Mouse (Mus musculus) kidney, adult 11 months (tissue): ENCODE results near the gene Gltpd2.
A peak's percentile ranks its signal among the peaks of the same experiment; 100 is the strongest.
"Not testable (repeated sequence)": the region's sequence is repeated elsewhere in the genome, so short reads cannot be mapped to it uniquely, and the experiment has no call there.

ENCODE experiments used
- DNase-seq: peaks from one replicate; pipeline ENCODE4 v3.0.0; 2022

Gltpd2 gene

DNA sequence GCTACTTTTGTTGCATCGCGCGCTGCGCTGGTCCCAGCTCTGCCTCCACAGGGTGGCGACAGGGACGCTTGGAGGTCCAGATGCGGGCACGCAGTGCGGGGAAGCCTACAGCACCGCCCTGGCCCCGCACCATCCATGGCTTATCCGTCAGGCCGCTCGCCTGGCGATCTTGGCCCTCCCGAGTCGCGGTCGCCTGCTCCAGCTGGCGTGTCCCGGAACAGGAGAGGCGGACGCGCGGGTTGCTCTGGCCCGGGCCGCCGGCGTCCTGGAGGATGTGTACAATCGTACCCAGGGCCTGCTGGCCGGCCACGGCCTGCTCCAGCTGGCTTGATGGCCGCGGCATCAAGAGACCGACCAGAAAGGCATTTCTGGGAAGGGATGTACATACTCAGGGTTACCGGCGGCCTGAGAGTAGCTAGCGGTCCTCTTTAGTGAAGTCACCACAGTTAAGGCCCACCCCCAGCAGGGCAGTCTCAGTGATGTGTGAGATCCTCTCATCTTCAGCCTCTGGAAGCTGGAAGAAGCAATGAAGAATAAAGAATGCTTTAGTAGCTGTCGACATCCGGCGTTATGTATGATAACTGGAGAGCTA, 1.3 kb downstream of the Gltpd2 start:
- no peak for DNase-seq

GRCm38 (mm10) chr11:70523306-70523989, 4.5 kb downstream of the Gltpd2 start:
- DNase-seq, result not testable (repeated sequence)

- DNase-seq, result no peak
Observed at GRCm38 (mm10) chr11:70524782-70525181, 5.8 kb downstream of the Gltpd2 start.

DNA sequence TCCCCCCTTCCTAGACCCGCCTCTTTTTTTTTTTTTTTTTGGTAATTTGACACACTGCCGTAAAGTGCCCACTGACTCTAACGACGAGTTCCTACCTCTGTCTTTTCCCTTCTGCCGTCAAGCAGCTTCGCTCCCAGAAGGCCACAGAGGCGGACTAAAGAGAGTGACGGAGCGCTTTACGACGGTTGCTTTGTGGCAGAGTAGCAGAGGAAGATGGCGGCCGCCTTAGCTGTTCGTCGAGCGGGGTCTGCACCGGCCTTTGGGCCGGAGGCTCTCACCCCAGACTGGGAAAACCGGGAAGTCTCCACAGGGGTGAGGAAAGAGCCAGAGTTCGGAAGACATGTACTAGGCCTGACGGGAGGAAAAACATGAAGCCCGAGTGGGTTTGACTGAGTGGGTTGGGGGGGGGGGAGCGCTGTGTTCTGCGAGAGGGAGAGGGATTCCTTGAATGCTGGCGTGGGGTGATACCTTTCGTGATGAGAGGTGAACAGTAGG, 6.2 kb downstream of the Gltpd2 start, which contains the start of gene Psmb6:
Psmb6 (plus strand) TSS at position 184 of the 495 bp plus-strand sequence.
- DNase-seq, result peak; percentile 95

- DNase-seq, result no peak
Observed at GRCm38 (mm10) chr11:70525726-70526125, 6.7 kb downstream of the Gltpd2 start.

- DNase-seq, result no peak
Observed at GRCm38 (mm10) chr11:70526211-70526610, 7.2 kb downstream of the Gltpd2 start.

DNA sequence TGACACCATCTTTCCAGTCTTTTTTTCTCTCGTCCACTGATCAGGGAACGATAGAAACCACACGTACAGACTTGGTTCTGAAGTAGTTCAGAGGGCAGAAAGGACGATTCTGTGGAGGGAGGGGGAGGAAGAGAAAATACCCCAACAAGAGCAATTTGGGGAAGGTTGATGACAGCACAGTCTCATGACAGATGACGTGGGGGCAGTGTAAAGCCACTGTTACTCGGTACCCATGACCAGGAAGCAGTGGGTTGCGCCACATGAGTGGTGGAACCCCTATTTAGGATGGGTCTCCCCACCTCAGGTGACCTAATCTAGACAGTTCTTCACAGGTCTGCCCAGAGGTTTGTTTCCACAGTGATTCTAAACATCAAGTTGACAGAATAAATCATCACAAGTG, 9.6 kb downstream of the Gltpd2 start:
- DNase-seq, result no peak

DNA sequence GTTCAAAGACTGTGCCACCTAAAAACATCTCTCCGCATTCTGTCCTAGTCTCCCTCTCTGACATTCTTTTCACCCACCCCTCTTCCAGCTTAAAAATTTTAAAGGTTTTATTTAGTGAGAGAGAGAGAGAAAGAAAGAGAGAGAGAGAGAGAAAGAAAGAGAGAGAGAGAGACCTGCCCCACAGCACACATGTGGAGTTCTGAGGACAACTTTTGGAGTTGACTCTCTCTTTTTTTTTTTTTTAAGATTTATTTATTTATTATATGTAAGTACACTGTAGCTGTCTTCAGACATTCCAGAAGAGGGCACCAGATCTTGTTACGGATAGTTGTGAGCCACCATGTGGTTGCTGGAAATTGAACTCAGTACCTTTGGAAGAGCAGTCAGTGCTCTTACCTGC, 12.1 kb downstream of the Gltpd2 start:
- DNase-seq, result not testable (repeated sequence)

DNA sequence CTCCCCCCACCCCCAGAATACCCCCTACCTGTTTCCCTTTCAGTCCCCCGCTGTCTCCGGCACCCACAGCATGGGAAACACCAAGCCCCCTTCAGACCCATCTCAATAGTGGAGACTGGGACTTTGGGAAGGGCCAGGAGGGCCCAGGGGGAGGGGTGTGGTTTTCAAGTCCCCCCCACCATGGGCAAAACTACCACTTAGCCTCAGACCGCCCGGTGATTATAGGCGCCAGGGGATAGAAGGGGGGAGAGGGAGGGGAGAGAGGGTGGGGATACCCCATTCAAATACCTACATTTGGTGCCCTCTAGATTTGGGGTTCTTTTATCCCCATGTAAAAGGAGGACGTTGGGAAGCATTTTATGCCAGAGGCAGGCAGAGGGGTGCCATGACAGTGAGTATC, 13.8 kb downstream of the Gltpd2 start, which contains the start of gene Gm40193:
Gm40193 (minus strand) TSS at position 101 of the 400 bp plus-strand sequence.
- no peak for DNase-seq

GRCm38 (mm10) chr11:70539423-70539822, 20.4 kb downstream of the Gltpd2 start:
- no peak for DNase-seq

GRCm38 (mm10) chr11:70539877-70540587, 21.0 kb downstream of the Gltpd2 start, which contains the start of gene Pld2:
Gene Pld2 (plus strand): TSS chr11:70540064.
- peak; percentile 88 for DNase-seq

- DNase-seq, result no peak
Observed at GRCm38 (mm10) chr11:70540928-70541327, 21.9 kb downstream of the Gltpd2 start.

- no peak for DNase-seq
Observed at GRCm38 (mm10) chr11:70541415-70541814, 22.4 kb downstream of the Gltpd2 start.

DNA sequence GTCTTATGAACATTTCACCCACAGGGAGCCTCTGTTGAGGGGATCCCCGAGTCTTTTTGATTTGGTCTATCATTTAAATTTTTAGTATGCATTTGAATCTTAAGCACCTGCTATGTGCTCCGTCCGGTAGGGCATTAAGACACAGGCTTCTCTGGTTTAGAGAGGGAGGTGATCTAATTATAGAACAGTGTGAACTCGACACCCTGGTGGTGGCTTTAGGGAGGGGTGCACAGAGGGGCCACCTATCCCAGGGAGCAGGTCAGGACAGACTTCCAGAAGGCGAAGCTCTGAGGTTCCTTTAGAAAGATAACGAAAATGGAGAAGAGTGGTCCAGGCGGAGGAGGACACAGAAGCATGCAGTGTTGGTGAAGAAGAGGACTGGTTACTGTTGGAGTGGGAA, 25.5 kb downstream of the Gltpd2 start:
- no peak for DNase-seq

DNA sequence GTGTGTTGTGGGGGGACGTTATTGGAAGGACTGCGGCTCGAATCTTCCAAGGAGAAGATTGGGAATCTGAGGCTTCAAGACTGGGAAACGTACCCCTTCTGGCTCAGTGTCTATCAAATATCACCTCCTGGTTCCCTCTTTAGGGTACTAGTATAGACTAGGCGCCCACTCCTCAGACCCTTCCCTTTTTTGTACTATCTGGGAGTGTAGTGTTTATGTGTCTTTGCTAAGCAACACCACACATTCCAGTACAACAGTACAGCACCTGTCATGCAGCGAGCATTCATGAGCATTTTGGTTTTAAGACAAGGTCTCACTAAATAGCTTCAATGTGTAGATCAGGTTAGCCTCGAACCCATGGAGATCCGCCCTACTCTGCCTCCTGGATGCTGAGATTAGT, 32.5 kb downstream of the Gltpd2 start:
- DNase-seq, result no peak

DNA sequence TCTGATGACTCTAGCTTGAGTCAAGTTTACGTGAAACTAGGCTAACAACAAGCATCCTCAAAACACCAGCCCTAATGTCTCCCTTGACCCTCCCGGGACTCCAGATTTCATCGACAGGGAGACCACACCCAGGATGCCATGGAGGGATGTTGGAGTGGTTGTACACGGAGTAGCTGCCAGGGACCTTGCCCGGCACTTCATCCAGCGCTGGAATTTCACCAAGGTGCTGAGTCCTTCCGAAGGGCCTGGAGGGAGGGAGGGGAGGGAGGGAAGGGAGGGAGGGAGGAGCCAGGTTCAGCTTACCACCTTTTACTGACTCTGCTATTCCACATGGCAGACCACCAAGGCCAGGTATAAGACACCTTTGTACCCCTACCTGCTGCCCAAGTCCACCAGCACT, 34.9 kb downstream of the Gltpd2 start:
- DNase-seq, result no peak

DNA sequence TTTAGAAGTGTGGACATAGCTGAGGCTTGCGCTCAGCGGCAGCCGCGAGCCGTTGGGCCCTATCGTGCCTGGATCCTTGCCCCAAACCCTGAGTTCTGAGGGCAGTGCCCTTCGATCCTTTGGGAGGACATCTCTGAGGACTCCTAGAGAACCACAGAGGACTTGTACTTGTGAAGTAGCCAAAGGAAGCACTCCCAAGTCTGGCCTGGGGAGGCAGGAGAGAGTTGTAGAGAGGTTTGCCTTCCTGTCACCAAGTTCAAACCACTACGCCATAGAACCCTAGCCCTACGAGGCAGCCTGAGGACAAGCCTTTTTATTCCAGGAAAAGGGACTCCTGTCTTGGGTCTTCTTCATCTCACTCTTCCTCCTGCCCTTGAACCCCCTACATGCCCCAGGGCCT, 38.5 kb downstream of the Gltpd2 start:
- DNase-seq, result no peak

GRCm38 (mm10) chr11:70561937-70562286, 42.9 kb downstream of the Gltpd2 start:
- DNase-seq, result no peak

GRCm38 (mm10) chr11:70562287-70562994, 43.4 kb downstream of the Gltpd2 start, which contains the start of gene Mink1:
Gene Mink1 (plus strand): TSS chr11:70562881.
- DNase-seq, result peak; percentile 94

DNA sequence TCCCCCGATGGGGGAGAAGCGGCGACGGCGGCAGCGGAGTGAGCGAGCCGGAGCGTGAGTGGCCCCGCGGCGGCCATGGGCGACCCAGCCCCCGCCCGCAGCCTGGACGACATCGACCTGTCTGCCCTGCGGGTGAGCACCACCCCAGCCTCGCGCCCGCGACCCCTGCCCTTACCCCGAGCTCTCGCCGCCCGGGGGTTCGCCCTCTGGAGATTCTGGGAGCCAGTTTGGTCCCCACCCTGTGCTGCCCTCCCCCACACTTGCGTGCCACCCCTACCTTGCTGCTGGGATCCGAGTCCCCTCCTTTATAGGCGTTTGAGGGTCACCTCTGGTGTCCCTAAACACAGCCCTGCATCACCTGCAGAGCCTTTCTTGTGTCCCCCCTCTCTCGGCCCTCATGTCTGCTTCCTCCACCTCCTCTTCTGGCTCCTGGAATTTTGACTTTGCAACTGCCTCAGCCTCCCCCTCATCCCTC, 44.0 kb downstream of the Gltpd2 start:
- no peak for DNase-seq

DNA sequence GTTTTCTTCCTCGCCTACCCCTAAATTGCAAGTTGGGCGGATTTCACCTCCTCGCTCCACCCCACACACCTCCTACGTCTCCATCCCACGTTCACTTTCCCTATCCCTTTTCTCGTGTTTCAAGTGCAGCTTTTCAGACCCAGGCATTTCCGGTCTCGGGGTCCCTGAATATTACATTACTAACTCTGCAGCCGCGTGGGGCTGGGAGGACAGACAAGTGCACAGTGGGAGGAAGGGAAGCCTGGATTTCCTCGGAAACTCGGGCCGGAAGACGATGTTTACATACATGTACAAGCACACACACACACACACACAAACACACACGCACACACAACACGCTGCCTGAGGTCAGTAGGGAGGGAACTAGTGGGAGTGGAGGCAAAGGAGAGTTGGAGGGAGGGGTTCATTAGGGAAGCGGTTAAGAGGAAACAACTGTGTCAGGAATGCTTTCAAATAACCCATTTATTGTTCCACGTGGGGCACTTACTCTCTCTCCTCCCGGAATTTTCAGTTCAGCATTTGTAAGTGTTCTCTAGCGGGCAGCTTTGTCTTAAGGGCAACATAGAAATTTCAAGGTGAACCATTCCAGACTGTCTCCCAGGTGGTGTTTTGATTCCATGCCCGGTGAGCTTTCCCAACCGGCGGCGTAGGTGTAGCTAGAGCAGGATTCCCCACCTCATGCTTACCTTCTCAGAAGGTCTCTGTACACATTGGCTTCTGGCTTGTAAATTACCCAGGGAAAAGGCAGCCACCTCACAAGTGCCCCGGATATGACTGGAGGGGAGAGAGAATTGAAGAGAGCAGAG, 44.7 kb downstream of the Gltpd2 start:
- DNase-seq, result peak; percentile 66

GRCm38 (mm10) chr11:70564276-70564873, 45.4 kb downstream of the Gltpd2 start:
- DNase-seq, result peak; percentile 78
